Mouse (Mus musculus) kidney, postnatal 0 days (tissue): ENCODE results near the gene Cd82. TPM values are rescaled to one million over a fixed set of nuclear protein-coding genes. Genes with fewer than 3 reads are reported as not detected.

Source experiments
- ATAC-seq: fragments of 200-750 bp; cut with Nextera tagmentation; replicated peaks from 2 replicates; pipeline ENCODE4 v1.8.0; 2017; ENCODE audit warnings: low read depth, moderate number of reproducible peaks, moderate TSS enrichment, moderate library complexity; ENCODE audit not compliant: low FRiP score
- DNase-seq: peaks from one replicate; pipeline ENCODE4 v3.0.0-alpha.2; 2016; ENCODE audit warnings: low spot score
- H3K27ac ChIP-seq: fragments of 300-500 bp; sonication (generic); 2 replicates; pipeline ENCODE4 v1.5.1; 2014; ENCODE audit warnings: mild to moderate bottlenecking
- H3K27me3 ChIP-seq: fragments of 300-500 bp; sonication (generic); 2 replicates; pipeline ENCODE4 v1.6.1; 2014; ENCODE audit warnings: low read length, mixed read lengths; ENCODE audit not compliant: insufficient read depth
- H3K36me3 ChIP-seq: fragments of 300-500 bp; sonication (generic); 2 replicates; pipeline ENCODE4 v1.6.1; 2014; ENCODE audit warnings: low read length, mixed read lengths; ENCODE audit not compliant: insufficient read depth
- H3K4me1 ChIP-seq: fragments of 300-500 bp; sonication (generic); replicated peaks from 2 replicates; pipeline ENCODE4 v1.6.1; 2014; ENCODE audit warnings: antibody characterized with exemption, low read length, mixed read lengths; ENCODE audit not compliant: insufficient read depth
- H3K4me2 ChIP-seq: fragments of 300-500 bp; sonication (generic); 2 replicates; pipeline ENCODE4 v1.6.1; 2014; ENCODE audit warnings: mild to moderate bottlenecking, low read length, moderate library complexity, mixed read lengths
- H3K4me3 ChIP-seq: fragments of 300-500 bp; sonication (generic); replicated peaks from 2 replicates; pipeline ENCODE4 v1.5.1; 2014; ENCODE audit warnings: low read depth, low read length
- H3K9ac ChIP-seq: fragments of 300-500 bp; sonication (generic); 2 replicates; pipeline ENCODE4 v1.6.1; 2014; ENCODE audit warnings: low read depth, low read length
- H3K9me3 ChIP-seq: fragments of 300-500 bp; sonication (generic); replicated peaks from 2 replicates; pipeline ENCODE4 v1.6.1; 2016; ENCODE audit warnings: low read length, inconsistent platforms, mixed read lengths
- CTCF ChIP-seq: IDR thresholded peaks from 2 replicates; pipeline ENCODE4 v1.5.1; 2016; ENCODE audit warnings: antibody characterized with exemption, low read depth, mild to moderate bottlenecking, moderate library complexity
- WGBS: fragments of 180-500 bp; shearing (Covaris S2); extraction: QIAGEN DNeasy Blood & Tissue Kit; methylation state at CpG from one replicate; pipeline ENCODE4 v1.1.7; 2014; 5-methylcytosine and 5-hydroxymethylcytosine counted together
- polyA plus RNA-seq: library from polyadenylated mRNA; unstranded; fragments of >200 nt; fragmentation: Nextera tagmentation; extraction: Ambion mirVana; gene quantifications from 2 replicates; pipeline ENCODE4 v1.2.1, GENCODE M21; 2015

The Cd82 gene
- polyA plus RNA-seq, 1 experiment from 2014 or later: 85.1 TPM

GRCm38 (mm10) chr2:93482036-93482644, 19.2 kb upstream of the Cd82 start:
- DNase-seq: no peak
- H3K27me3 ChIP-seq: no peaks in the 10 kb centered on the region
- 46% methylated on average over 6 of the region's 6 CpGs for WGBS

GRCm38 (mm10) chr2:93478744-93479143, 15.8 kb upstream of the Cd82 start:
- DNase-seq (no peak), ATAC-seq (no peak)
- H3K4me3 ChIP-seq: no peak overlapping the region
- no peaks in the 10 kb centered on the region for H3K27me3 ChIP-seq
- no peak overlapping the region for H3K4me2 ChIP-seq
- H3K27ac ChIP-seq: no peak overlapping the region
- H3K36me3 ChIP-seq: no peaks in the 10 kb centered on the region
- H3K4me1 ChIP-seq: no peaks in the 10 kb centered on the region
- TF ChIP-seq CTCF: no peak
- no peak overlapping the region for H3K9ac ChIP-seq
- WGBS: 65% methylated on average over 5 of the region's 5 CpGs
- H3K9me3 ChIP-seq: no peaks in the 10 kb centered on the region

More at GRCm38 (mm10) chr2:93482036-93482644, 19.2 kb upstream of the Cd82 start:
- Histone ChIP-seq H3K9ac (no peak overlapping the region), H3K4me3 (no peak overlapping the region), H3K4me1 (no peaks in the 10 kb centered on the region), H3K4me2 (no peak overlapping the region), H3K27ac (no peak overlapping the region), H3K9me3 (no peaks in the 10 kb centered on the region), H3K36me3 (no peaks in the 10 kb centered on the region)
- no peak for TF ChIP-seq CTCF
- no peak for ATAC-seq

DNA sequence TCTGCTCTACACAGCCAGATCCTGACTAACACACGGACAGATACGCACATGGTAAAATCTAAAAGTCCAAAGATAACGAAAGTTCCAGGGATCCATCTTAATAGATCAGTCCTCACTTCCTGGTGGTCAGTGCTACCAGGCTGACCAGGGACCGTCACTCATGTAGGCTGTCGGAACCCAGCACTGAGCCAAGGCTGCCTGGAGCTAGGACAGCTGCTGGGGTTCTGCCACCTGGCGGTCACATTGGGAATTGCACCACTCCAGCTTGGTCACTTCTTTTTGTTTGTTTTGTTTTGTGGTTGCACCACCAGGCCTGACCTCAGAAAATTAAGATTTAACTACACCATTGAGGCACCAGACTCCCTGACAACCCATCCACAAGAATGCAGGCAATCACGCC, 14.6 kb upstream of the Cd82 start:
- peak; percentile 98 for TF ChIP-seq CTCF
- Histone ChIP-seq H3K9ac (no peak overlapping the region), H3K9me3 (no peaks in the 10 kb centered on the region), H3K4me2 (no peak overlapping the region), H3K27ac (no peak overlapping the region), H3K4me1 (no peaks in the 10 kb centered on the region), H3K27me3 (no peaks in the 10 kb centered on the region), H3K4me3 (no peak overlapping the region), H3K36me3 (no peaks in the 10 kb centered on the region)
- WGBS: 40% methylated on average over 7 of the region's 7 CpGs
- peak; percentile 60 for DNase-seq
- no peak; the same call in 1 of the 2 replicates for ATAC-seq

DNA sequence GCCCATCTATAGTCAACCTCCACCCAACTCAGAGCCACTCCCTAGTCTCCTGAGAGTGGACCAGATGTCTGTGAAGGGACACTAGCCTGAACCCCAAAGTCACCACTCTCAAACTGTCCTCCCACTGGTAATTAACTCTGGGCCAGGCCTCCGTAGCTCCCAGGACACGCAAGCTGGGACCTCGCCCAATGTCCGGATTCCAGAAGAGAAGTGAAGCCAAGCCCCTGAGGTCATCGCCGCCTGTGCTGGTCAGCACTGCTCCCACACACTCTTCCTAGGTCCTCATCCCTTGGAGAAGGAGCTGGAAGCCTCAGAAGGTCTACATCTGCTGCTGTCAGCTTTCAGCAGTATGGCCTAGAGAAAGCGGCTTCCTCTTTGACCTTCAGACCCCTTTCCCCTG, 13.5 kb upstream of the Cd82 start:
- Histone ChIP-seq H3K9ac (no peak overlapping the region), H3K4me1 (no peaks in the 10 kb centered on the region), H3K27me3 (no peaks in the 10 kb centered on the region), H3K4me2 (no peak overlapping the region), H3K27ac (no peak overlapping the region), H3K36me3 (no peaks in the 10 kb centered on the region), H3K9me3 (no peaks in the 10 kb centered on the region), H3K4me3 (no peak overlapping the region)
- TF ChIP-seq CTCF: no peak
- whole genome bisulfite sequencing: 59% methylated on average over 7 of the region's 7 CpGs
- no peak for ATAC-seq
- DNase-seq: no peak

DNA sequence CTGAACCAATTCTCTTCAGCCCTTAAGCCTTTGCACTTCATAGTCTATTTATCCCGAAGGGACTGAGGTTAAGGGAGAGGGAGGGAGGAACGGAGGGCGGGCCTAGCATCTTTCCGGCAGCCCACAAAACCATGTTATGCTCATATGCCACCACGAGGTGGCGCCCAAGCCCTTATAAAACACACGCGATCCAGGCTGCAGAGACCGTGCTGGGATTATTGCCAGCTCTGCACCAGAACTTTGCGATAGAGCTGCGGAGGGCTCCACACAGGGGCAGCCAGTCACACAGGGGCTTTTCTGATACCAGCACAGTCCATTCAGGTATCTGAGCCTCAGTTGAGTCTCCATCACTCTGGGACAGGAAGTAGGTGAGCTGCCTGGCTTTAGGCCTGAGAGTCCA, 12.1 kb upstream of the Cd82 start:
- no peak overlapping the region for H3K4me2 ChIP-seq

DNA sequence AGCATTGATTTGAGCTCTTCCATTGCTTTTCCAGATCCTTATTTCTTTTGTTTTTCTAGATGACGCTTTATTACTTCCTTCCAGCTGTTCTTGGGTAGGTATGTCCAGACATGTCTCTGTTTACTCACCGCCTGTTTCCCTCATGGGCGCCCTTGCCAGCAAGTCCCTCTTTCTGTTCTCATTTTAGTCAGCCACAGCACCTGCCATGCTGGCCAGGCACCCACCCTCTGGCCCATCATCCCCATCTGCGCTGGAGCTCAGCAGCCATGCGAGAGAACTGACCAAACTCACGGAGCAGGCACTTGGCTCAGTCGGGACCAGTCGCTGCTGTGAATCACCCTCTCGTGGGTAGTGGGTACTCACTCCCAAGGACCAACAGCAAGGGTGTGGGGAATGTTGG, 11.0 kb upstream of the Cd82 start:
- no peaks in the 10 kb centered on the region for H3K27me3 ChIP-seq
- ATAC-seq: no peak
- H3K4me3 ChIP-seq: no peak overlapping the region
- TF ChIP-seq CTCF: no peak
- no peak overlapping the region for H3K9ac ChIP-seq
- H3K4me2 ChIP-seq: no peak overlapping the region
- no peak overlapping the region for H3K27ac ChIP-seq
- no peaks in the 10 kb centered on the region; the same call in 1 of the 2 replicates for H3K4me1 ChIP-seq
- H3K36me3 ChIP-seq: no peaks in the 10 kb centered on the region
- no peak for DNase-seq
- WGBS: 72% methylated on average over 9 of the region's 9 CpGs
- H3K9me3 ChIP-seq: no peaks in the 10 kb centered on the region

More for the DNA sequence above, 12.1 kb upstream of the Cd82 start:
- Histone ChIP-seq H3K36me3 (no peaks in the 10 kb centered on the region), H3K27ac (no peak overlapping the region), H3K4me1 (no peaks in the 10 kb centered on the region; the same call in 1 of the 2 replicates), H3K27me3 (no peaks in the 10 kb centered on the region), H3K4me3 (no peak overlapping the region), H3K9ac (no peak overlapping the region), H3K9me3 (no peaks in the 10 kb centered on the region)
- ATAC-seq (0 out of 2 replicates have a peak, but pooled peaks have one; percentile 9), DNase-seq (peak; percentile 94)
- peak; percentile 95 for TF ChIP-seq CTCF
- WGBS: 1% methylated on average over 11 of the region's 11 CpGs
